Mouse (Mus musculus) spleen, adult 12 weeks (tissue): ENCODE data around the gene Cp.
"Not testable (repeated sequence)": the region's sequence is repeated elsewhere in the genome, so short reads cannot be mapped to it uniquely, and the experiment has no call there.

Experiments
- DNase-seq: peaks from one replicate; pipeline ENCODE4 v3.0.0; 2022; ENCODE audit warnings: low spot score

Cp gene

DNA sequence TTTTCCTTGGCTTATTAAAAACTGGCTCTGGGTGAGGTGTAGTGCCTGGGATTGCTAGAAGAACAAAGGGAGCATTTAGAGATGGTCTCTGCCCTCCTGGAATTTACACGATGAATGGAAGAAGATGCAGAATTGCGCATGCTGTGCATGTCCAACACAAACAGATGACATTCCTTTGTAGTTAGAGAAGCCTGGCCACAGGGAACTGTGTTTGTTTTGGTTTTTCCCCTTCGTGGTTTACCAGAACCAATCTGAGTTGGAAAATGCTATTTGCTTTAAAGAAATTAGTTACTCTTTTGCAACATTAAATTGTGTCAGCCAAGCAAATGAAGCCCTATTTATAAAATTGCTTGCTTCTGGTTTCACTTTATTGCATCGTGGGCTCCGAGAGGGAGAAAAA, at the start of gene Cp:
TSS of gene Cp (plus strand) at position 170 of the 400 bp plus-strand sequence.
- no peak for DNase-seq

DNA sequence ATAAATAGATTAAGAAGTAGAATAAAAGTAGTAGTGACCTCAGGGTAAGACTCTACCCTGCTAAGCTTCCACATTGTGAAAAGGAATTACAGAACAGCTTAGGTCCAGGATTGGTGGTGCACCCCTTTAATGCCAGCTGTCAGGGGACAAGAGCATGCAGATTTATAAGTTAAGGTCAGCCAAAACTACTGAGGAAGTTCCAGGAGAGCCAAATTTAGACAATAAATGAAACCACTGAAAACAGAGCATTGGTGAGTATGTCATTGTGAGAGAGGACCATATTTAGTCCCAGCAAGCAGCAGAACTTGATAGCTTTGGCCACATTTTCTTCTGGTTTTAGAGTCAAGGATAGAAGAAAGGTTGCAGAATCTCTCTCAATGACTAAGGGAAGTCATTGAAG, 8.3 kb upstream of the Cp start:
- DNase-seq, result no peak

DNA sequence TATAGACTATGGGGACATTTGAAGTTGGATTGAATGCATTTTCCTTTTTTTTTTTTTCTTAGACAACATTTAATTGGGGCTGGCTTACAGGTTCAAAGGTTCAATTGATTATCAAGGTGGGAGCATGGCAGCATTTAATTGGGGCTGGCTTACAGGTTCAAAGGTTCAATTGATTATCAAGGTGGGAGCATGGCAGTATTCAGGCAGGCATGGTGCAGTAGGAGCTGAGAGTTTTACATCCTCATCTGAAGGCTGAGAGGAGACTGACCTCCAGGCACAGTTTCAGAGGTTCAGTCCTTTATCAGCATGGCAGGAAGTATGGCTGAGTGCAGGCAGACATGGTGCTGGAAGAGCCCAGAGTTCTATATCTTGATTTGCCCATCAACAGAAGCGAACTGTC, 7.5 kb upstream of the Cp start:
- DNase-seq, result not testable (repeated sequence)

DNA sequence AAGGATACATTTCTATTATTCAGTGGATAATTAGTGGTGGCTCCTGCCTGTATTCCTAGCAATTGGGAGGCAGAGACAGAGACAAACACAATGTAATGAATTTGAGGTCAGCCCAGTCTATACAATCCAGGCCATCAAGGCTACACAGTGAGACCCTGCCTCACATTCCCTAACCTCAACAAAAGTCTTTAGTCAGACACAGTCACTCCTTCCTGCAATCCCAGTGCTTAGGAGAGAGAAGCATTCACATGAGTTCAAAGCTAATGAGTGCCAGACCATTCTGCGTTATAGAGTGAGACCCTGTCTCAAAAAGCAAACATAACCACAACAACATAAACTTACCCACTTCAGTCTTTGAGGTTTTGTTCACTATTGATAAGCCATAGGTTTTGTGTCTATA, 3.4 kb upstream of the Cp start:
- no peak for DNase-seq

DNA sequence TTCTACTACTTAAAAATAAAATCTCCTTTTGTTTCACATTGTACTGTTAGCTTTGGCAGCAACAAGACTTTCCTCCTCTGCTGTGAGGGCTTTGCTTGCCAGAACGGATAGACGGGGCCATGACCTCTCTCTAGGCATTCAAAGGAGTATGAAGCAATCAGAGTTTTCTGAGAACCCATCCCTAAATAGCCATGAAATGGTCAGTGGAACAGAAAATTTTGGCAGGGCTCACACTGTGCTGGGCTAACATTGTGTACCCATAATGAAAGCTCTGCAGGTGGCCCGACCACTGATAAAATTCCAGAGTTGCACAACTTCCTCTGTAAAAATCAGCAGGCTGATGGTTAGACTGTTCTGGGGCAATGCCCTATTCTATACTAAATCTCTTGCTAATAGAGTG, 3.0 kb upstream of the Cp start:
- no peak for DNase-seq

DNA sequence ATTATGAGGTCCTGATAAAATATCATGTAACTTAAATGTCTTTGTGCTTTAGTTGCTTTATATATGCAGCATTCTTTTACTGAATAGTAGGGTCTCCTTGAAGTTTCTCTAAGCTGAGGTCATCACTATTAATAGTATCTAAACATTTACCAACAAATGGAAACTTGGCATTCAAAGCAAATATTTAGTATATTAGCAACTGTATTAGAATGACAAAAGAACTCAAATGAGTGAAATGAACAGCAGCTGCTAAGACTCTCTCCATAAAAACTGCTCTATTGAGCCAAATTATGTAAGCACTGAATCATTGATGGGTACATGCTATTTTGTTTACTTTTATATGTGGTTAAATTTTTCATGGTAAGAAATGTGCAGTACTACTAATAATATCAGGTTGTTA, 1.2 kb downstream of the Cp start:
- DNase-seq, result no peak

DNA sequence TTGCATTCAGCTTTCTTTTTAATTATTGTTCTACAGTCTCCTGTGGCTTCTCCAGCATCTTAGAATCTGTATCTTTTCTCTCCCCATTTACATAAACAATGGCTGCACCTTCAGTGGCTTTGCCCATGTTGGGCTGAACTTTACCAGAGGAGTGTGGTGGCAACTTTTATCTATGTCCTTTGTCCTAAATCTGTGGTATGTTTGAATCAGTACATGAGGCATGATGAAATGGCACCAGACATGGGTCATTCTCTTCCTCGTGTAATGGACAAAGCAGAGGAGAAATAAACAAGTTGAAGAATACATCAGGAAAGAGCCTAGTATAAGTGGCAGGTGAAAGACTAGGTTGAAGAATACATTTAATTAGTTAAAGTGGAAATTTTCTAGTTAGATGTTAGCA, 2.1 kb downstream of the Cp start:
- DNase-seq, result no peak

DNA sequence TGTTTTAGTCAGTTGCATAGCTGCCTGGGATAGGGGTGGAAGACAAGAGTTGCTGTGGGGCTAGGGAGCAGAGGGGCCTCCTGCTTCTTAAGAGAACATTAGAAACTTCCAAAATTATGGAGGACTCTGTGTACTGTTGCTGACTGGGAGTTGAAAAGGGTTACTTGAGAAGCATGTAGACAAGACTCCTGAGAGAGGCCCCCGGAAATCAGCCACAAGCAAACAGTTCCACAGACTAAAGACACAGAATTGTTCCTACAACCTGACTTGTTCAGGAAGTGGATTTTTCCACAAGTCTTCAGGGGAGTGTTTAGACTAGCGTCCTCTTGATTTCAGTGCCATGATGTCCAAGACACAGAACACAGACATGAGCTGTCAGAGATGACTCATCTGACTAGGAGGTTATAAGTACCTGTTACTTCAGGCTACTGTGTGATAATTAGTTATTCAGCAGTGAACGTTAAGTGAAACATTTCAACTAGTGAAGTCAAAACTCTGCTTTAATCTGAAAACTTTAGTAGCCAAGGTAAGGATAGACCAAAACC, 3.8 kb downstream of the Cp start:
- no peak for DNase-seq

DNA sequence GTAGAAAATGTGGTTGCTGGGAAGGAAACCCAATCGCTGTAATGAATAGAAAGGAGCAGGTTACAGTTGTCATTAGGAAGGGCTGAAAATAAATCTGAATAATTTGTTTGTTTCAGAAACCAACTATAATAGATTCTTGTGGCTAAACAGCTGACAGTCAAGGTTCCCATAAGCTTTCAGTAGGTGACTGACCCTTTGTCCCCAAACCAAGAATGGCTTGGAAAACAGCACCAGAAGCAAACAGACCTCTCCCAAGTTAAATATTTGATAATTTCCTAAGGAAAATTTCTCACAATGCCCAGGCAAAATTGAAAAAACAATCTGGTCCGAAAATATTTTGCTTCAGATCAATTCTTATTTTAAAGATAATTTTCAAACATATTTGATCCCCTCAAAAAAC, 4.5 kb downstream of the Cp start:
- DNase-seq, result no peak

DNA sequence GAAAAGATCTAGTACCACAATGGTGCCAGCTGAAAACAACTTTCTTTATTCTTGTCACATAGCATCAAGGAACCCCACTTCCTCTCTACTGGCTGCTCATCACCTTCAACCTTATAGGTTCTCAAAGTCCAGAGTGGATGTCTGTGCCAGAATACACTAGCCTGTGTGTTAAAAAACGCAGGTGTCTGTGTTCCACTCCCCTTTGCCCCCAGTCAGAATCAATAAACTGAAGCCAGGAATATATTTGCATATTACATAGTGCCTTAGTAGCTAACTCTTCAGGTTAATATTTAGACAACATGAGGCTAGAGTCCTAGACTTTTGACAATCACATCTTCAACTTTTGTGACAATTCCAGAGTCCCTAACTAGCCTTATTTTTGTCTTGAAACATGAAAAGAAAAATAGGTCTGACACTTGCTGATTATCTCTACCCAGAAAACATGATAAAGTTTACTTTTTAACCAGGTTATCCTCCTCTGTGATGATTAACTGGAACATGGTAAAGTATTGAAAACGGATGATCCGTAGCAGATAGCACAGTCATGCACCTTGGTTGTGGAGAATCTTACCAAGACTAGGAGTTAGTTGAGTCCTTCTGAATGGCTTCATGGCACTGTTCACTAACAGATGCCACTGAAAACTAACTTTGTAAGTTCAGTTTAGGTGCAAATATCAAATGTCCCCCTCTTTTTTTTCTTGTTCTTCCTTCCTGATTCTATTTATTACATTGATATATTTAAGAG, 6.1 kb downstream of the Cp start:
- DNase-seq, result no peak

DNA sequence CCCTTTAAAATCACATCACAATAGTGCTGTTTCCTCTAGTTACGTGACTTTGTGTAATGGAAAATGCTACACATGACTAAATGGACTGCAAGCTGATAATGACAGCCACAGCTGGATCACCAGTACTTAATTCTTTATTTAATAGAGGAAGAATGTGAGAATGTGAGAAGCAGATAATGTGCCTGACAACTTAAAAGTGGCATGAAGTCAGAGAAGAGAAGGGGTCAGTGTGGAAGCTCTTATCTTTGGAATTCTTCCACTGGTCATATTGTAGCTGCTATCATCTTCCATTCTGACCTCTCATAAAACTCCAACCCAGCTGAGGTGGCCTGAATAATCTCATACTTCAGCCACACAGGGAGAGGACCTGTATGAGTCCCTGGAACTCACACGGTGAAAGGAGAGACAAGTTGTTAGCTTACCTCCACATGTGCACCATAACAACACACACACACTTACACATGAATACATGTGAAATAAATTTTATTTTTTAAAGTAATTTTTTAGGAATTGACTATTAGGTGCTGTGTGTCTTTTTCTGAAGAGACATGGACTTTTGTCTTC, 7.9 kb downstream of the Cp start:
- no peak for DNase-seq

DNA sequence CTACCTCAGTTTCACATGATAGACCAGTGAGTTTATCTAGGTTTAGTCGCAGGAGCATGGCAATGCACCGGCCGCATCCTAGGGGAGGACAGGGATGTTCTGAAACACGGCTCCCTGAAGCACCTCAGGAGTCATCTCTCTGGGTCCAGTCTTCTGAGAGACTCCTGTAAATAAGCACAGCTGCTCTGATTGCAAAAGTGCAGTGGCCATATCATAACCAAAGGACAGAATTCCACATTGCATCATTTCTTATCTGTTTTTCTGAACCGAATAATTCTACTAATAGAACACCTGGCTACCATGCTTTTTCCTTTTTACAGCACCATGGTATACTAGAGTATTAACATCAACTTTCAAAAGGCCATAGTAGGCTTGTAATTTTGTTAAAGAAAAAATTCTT, 8.4 kb downstream of the Cp start:
- DNase-seq, result no peak

DNA sequence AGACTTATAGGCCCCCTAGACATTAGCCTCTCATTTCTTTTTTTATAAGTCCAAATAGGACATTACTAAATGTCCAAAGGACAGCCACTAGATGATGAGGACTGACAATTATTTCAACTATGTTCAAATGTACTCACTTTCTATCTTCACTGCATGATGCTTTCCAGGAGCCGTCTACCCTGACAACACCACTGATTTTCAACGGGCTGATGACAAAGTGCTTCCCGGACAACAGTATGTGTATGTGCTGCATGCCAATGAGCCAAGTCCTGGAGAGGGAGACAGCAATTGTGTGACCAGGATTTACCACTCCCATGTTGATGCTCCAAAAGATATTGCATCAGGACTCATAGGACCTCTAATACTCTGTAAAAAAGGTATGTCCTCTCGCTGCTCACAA, 9.2 kb downstream of the Cp start:
- DNase-seq, result no peak

DNA sequence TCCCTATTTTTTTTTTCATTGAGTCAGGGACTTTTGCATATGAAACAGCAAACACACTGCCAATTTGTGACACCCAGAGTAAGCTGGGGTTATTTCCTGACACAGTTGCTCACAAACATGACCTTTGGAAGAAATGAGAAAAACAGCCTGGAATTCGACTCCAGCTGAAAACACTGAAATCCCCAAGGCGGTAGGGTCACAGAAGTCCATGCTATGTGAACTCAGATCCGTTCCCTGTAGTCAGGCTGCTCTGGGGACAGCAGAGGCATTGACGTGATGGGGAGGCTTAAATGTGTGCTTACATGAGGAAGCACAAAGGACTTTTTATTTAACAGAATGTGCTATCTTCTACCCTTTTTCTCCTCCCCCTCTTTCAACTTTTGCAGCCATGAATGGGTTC, 21.6 kb downstream of the Cp start:
- no peak for DNase-seq

DNA sequence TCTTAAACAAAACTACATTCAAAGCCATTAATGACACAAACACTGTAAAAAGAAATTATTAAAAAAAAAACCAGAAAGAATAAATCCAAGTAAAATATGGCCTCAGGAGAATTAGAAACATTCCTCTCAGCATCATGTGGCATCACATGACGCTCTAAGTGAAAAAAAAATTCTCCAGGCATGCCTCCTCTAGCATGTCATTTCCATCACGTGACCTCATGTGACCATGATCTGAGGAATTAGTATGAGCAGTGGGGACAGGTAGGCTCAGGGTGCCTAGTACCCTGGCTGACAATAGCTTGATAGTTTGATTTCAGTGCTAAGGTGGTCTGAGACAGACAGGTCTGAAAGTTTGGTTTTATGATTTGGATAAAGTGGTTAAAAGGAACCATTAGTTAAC, 24.3 kb downstream of the Cp start:
- no peak for DNase-seq

DNA sequence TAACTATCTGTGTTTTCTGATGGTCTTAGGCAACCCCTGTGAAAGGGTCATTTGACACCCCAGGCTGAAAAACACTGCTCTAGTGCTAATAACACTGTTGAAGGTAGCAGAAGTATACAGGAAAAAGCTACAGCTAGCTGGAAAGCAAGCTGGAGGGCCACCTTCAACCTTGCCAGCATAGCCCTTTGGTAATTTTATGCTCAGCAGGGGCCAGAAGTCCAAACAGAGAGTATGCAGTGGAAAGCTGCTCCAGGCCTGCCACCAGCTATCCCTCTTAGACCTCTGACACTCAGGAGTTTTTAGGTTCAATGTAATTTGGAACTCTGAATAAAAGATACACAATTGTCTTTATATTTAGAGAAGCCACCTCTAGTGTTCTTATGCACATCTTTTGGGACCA, 26.0 kb downstream of the Cp start:
- no peak for DNase-seq

DNA sequence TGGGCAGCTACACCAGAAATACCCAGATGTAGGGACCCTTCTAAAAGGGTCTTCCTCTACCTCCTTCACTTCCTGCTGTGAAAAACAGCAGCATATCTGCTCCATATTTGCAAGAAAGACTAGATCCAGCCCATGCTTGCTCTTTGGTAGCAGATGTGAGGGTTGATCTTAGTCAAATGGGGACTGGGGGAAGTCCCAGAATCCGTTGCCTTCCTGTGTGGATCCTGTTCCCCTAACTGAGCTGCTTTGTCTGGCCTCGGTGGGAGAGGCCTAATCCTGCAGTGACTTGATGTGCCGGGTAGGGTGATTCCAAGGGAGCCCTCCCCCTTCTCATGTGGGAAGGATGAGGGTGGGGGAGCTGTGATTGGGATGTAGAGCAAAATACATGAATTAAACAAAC, 29.3 kb downstream of the Cp start:
- DNase-seq, result no peak

DNA sequence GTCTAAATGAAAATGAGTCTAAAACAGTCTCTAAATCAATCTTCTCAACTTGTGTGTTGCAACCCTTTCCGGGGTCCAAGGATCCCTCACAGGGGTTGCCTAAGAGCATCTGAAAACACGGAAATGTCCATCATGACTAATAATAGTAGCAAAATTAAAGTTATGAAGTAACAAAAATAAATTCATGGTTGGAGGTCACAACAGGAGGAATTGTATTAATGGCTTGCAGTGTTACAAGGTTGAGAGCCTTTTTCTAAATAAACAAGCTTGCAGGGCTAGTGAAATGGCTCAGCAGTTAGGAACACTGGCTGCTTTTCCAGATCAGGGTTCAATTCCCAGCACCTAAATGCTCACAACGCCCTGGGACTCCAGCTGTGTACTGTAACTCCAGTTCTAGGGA, 33.2 kb downstream of the Cp start:
- DNase-seq, result no peak

DNA sequence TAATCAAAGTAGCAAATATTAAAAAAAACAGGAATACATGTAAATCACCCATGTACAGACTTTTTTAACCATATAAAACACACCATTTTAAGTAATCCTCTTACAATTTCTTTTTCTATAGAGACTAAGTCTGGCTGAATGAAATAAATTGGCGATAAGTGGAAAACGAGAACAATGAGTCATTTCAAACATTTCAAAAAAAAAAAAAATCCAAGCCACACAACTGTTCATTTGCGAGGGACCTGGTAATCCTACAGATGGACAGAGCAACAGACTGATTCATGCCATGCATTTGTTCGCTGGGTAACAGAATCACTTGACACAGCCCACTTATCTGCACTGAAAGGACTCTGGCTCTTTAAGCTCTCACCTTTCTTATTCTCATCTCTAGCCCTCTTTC, 35.5 kb downstream of the Cp start:
- no peak for DNase-seq

DNA sequence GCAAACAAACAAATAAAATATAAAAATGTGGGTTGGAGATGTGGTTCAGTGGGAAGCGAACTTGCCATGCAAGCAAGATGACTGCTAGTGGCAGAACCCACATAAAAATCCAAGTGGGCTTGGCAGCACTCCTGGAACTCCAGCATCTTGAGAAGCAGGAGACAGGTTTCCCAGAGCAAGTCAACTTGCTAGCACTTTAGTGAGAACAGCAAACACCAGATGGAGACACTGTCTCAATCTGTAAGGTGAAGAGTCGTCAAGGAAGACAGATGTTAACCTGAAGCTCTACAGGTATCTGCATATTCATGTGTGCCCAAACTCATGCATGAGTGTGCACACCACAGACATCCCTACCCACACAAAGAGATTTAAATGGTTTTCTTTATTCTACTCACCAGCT, 42.7 kb downstream of the Cp start:
- no peak for DNase-seq

DNA sequence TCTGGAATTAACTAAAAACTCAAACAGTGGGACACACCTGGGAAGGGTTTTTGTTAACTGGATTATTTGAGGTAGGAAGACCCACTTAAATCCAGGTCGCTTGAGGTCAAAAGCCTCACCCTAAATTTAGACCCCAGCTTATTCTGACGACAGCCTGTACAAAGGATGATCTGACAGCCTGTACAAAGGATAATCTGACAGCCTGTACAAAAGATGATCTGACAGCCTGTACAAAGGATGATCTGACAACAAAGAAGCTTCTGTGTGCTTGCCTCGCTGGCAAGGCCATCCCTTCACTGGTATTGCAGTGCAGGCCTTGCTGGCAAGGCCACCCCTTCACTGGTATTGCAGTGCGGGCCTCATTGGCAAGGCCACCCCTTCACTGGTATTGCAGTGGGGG, 44.0 kb downstream of the Cp start:
- DNase-seq, result no peak

DNA sequence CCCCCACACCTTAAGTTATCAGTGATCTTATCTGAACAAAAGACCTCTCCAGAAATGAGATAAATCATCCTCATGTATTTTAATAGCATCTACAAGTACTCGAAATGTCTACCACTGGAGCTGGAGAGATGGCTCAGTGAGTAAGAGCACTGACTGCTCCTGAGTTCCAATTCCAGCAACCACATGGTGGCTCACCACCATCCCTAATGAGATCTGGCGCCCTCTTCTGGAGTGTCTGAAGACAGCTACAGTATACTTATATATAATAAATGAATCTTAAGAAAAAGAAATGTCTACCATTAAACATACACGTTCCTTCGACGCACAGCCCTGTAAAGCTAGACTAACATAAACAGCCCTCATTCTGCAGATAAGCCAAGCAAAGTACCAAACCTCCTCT, 45.9 kb downstream of the Cp start:
- no peak for DNase-seq

DNA sequence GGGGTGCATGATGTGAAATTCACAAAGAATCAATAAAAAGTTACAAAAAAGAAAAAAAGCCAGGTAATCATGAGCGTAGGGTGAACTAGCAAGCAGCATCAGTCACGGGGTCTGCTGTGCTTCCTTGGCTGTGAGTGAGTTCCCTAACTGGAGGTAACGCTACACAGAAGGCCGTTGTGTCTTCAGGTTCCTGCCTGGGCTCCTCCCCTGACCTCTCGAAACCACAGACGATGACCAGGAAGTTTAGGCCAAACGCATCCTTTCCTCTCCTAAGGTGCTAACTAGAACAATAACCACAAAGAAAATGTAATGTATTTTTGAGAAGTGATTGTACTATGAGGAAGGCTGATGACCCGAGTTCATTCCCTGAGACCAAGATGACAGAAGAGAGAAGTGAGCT, 47.6 kb downstream of the Cp start:
- no peak for DNase-seq

DNA sequence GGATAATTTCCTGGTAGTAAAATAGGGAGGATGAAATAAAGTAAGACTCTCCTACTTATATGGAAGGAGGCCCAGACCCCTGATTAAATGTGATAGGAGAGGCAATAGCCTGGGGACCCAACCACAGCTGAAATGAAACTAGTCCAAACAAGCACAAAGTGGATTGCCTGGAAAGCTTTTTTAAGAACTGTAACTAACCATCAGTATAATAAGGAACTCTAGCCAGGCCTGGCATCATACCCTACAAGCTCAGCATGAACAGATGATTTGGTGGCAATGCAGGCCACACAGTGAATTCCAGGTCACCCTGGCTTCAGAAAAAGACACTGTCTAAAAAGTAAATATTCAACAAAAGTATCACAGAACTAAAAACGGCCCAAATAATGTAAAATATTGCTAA, 48.8 kb downstream of the Cp start:
- DNase-seq, result no peak
